Mouse (Mus musculus): ENCODE results near the gene Dda1.

Gene Dda1

DNA sequence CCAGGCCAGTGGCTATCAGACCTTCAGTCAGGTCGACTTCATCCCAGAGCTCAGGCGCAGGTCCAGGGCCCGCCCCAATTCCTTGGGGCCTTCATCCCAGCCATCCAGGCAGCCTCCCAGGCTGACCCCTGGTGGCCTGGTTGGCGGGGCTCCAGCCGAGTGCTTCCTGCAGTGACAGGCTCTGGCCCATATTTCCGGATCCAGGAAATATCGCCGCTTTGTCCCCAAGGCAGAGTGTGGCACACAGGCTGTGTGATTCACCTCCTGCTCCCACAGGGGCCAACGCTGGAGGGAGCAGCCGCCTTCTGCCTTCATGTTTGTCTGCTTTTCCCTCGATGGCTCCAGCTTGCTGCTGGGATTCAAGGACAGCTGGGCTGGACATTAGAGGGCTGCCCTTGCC, 27.5 kb downstream of the Dda1 start:
- DNase-seq = peak; percentile 60

- no peak for DNase-seq
Observed at GRCm38 (mm10) chr8:71497077-71497645, 28.2 kb downstream of the Dda1 start.

GRCm38 (mm10) chr8:71497881-71498501, 29.0 kb downstream of the Dda1 start:
- DNase-seq = no peak

GRCm38 (mm10) chr8:71498816-71499690, 30.1 kb downstream of the Dda1 start:
- peak; percentile 19 for DNase-seq

- no peak for DNase-seq
Observed at GRCm38 (mm10) chr8:71504349-71504748, 35.4 kb downstream of the Dda1 start.

DNA sequence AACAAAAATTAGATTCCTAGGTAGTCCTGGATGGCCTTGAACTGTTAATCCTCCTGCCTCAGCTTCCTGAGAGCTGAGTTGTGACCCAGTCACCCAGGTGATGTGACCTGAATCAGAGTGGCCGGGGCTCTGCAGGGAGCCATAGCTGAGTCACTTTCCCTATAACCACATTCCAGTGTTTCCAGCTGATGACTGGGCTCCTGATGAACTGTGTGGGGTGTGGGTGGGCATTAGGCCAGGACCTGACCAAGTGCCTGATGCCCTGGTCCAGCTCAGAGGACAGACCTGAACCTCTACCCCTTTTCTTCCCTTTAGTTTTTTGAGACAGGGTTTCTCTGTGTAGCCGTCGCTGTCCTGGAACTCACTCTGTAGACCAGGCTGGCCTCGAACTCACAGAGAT, 36.3 kb downstream of the Dda1 start:
- DNase-seq = no peak

DNA sequence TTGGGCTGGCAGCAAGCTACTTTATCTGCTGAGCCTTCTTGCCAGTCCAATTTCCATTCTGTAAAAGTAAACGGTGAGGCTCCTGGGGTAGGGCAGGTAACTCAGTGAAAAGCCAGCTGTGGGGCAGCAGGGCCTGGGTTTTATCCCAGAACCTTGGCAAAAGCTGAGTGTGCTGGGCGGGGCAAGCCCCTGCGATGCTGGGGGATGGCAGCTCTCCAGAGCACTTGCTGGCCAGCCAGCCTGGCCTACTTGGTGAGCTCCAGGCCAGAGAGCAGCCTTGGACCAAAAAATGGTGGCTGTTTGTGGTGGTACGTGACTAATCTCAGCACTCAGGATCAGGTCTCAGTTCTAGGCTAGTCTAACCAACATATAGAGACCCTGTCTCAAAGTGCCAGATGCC, 37.0 kb downstream of the Dda1 start:
- DNase-seq = no peak

DNA sequence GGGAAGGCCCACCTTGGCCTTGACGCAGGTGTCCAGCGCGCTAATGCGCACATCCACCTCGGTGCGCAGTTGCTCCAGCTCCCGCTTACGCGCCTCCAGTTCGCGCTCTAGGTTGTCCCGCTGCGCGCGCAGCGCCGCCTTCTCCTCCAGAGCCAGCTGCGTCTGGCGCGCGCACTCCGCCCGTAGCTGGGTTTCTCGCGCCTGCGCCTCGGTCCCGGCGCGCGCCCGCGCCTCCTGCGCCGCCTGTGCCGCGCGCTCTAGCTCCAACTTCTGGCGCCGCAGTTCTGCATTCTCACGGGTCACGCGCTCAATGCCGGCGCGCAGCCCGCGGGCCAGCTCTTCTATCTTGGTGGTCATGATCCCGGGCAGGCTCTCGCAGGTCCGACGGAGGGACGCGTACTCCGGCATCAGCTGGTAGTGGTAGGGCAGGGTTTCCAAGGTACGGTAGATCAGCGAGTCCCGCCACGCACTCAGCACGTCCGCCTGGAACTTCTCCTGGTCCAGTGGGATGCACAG, 38.6 kb downstream of the Dda1 start:
- DNase-seq = peak; percentile 89

DNA sequence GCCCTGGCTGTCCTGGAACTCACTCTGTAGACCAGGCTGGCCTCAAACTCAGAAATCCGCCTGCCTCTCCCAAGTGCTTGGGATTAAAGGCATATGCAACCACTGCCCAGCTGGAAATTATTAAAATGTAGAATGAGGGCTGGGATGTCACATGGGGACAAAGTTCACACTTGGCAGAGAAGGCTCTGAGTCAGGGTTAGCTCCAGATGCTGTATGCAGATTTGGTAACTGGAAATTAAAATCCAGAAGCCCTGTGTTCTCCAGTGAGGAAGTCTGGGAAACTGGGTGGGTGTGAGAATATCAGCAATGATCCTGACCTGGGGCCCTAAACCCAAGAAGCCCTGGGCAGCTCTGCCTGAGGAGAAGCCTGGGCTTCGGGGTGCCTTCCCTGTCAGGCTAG, 40.3 kb downstream of the Dda1 start:
- DNase-seq = no peak

DNA sequence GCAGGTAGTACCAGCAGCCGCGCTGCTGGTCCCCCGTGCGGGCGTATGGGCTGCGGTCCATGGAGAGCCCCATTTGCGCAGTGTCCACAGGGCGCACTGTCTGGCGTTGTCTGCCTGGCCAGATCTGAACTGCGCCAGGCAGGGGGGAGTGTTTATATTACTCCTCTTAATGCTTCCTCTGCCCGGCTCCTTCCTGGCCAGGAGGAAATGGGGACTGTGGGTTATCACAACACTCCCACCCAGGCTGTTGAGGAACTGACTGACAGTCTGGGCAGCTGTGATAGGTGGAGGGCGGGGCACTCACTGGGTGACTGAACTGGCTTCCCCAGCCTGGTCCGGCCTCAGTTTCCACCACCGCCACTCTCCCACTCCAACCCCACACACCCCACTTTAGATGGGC, 42.6 kb downstream of the Dda1 start, which contains the start of gene Plvap:
TSS of gene Plvap (minus strand) at position 109 of the 400 bp plus-strand sequence.
- no peak for DNase-seq

- no peak for DNase-seq
Observed at GRCm38 (mm10) chr8:71513018-71513754, 44.2 kb downstream of the Dda1 start.

GRCm38 (mm10) chr8:71515043-71515442, 46.0 kb downstream of the Dda1 start:
- DNase-seq = no peak

DNA sequence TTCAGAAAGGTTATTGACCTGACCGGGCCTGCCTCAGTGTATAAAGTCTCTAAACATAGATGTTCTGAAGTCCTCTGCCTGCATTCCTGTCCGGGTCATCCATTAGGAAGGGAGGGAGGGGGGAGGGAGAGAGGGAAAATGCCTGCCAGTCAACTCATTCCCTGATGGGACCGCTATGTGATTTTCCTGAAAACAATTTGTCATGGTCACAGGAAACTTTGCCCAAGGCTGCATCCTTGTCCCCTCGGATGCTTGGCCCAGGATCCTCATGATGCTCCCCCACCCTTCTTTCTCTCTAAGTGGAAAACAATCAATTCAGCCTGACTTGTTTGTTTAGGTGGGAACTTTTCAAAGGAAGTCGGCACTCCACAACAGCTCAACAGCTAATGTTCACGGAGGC, 47.8 kb downstream of the Dda1 start:
- no peak for DNase-seq

- peak; percentile 81 for DNase-seq
Observed at GRCm38 (mm10) chr8:71519037-71519825, 50.2 kb downstream of the Dda1 start.

- peak; percentile 95 for DNase-seq
Observed at GRCm38 (mm10) chr8:71521634-71522033, 52.6 kb downstream of the Dda1 start.

- no peak for DNase-seq
Observed at GRCm38 (mm10) chr8:71525226-71526050, 56.4 kb downstream of the Dda1 start, which contains the start of gene Ccdc194. Gene Ccdc194, minus strand, starts transcription at chr8:71525711.

Data from retina, postnatal 1 day (tissue).